Mouse (Mus musculus) lung, postnatal 0 days (tissue): Measurements from ENCODE around the gene Phospho1. TPM values are rescaled to one million over a fixed set of nuclear protein-coding genes. Genes with fewer than 3 reads are reported as not detected.
A peak's percentile ranks its signal among the peaks of the same experiment; 100 is the strongest.

ENCODE experiments used
- ATAC-seq: fragments of 200-750 bp; cut with Nextera tagmentation; 2 replicates; pipeline ENCODE4 v1.8.0; 2017; ENCODE audit warnings: moderate library complexity
- DNase-seq: peaks from one replicate; pipeline ENCODE4 v3.0.0-alpha.2; 2016; ENCODE audit warnings: low spot score
- H3K27ac ChIP-seq: fragments of 300-500 bp; sonication (generic); 2 replicates; pipeline ENCODE4 v1.5.1; 2014; ENCODE audit warnings: antibody characterized with exemption, mild to moderate bottlenecking, low read length, mixed read lengths
- H3K27me3 ChIP-seq: fragments of 300-500 bp; sonication (generic); replicated peaks from 2 replicates; pipeline ENCODE4 v1.6.1; 2014; ENCODE audit warnings: low read length, mixed read lengths; ENCODE audit not compliant: insufficient read depth
- H3K36me3 ChIP-seq: fragments of 300-500 bp; sonication (generic); 2 replicates; pipeline ENCODE4 v1.6.1; 2014; ENCODE audit warnings: low read length, mixed read lengths; ENCODE audit not compliant: insufficient read depth
- H3K4me1 ChIP-seq: fragments of 300-500 bp; sonication (generic); 2 replicates; pipeline ENCODE4 v1.6.1; 2014; ENCODE audit warnings: antibody characterized with exemption, low read depth, low read length, mixed read lengths; ENCODE audit not compliant: insufficient read depth
- H3K4me2 ChIP-seq: fragments of 300-500 bp; sonication (generic); replicated peaks from 2 replicates; pipeline ENCODE4 v1.6.1; 2014; ENCODE audit warnings: low read depth, mild to moderate bottlenecking, low read length, moderate library complexity, mixed read lengths
- H3K4me3 ChIP-seq: fragments of 300-500 bp; sonication (generic); 2 replicates; pipeline ENCODE4 v1.5.1; 2014; ENCODE audit warnings: low read depth, low read length
- H3K9ac ChIP-seq: fragments of 300-500 bp; sonication (generic); replicated peaks from 2 replicates; pipeline ENCODE4 v1.6.1; 2014; ENCODE audit warnings: low read depth, mild to moderate bottlenecking
- H3K9me3 ChIP-seq: fragments of 300-500 bp; sonication (generic); 2 replicates; pipeline ENCODE4 v1.6.1; 2016; ENCODE audit warnings: low read length, mixed read lengths
- CTCF ChIP-seq: IDR thresholded peaks from 2 replicates; pipeline ENCODE4 v1.5.1; 2016; ENCODE audit warnings: antibody characterized with exemption, mild to moderate bottlenecking
- EP300 ChIP-seq: IDR thresholded peaks from 2 replicates; pipeline ENCODE4 v1.6.1; 2016; ENCODE audit warnings: antibody characterized with exemption, mild to moderate bottlenecking, control low read depth
- WGBS: fragments of 180-500 bp; shearing (Covaris S2); extraction: QIAGEN DNeasy Blood & Tissue Kit; methylation state at CpG from one replicate; pipeline ENCODE4 v1.1.7; 2014; 5-methylcytosine and 5-hydroxymethylcytosine counted together
- polyA plus RNA-seq: library from polyadenylated mRNA; unstranded; fragments of >200 nt; fragmentation: Nextera tagmentation; extraction: Ambion mirVana; gene quantifications from 2 replicates; pipeline ENCODE4 v1.2.1, GENCODE M21; 2015

Phospho1 gene
- polyA plus RNA-seq, 1 experiment from 2014 or later, result 1.6 TPM

GRCm38 (mm10) chr11:95843421-95843950 is 19.2 kb downstream of the Phospho1 start:
- DNase-seq (no peak), ATAC-seq (no peak)
- H3K9ac ChIP-seq, result no peak overlapping the region
- TF ChIP-seq EP300, result no peak
- TF ChIP-seq CTCF, result no peak
- peak overlapping the region; percentile 32 for H3K4me2 ChIP-seq
- H3K9me3 ChIP-seq, result no peaks in the 10 kb centered on the region
- no peaks in the 10 kb centered on the region for H3K36me3 ChIP-seq
- WGBS, result 53% methylated on average over 6 of the region's 6 CpGs
- peaks cover 2% of the 10 kb centered on the region; the same call in 1 of the 2 replicates for H3K4me1 ChIP-seq
- no peaks in the 10 kb centered on the region for H3K27me3 ChIP-seq
- H3K27ac ChIP-seq, result peak overlapping the region; percentile 78
- no peak overlapping the region for H3K4me3 ChIP-seq

- 66% methylated on average over 4 of the region's 4 CpGs for WGBS
- TF ChIP-seq EP300 (no peak), CTCF (no peak)
These were observed 20.6 kb downstream of the Phospho1 start for GRCm38 (mm10) chr11:95844935-95845334.

GRCm38 (mm10) chr11:95850898-95851297 is 26.6 kb downstream of the Phospho1 start:
- WGBS, result 81% methylated on average over 2 of the region's 2 CpGs

More at GRCm38 (mm10) chr11:95844935-95845334, 20.6 kb downstream of the Phospho1 start:
- Histone ChIP-seq H3K4me1 (peaks cover 2% of the 10 kb centered on the region; the same call in 1 of the 2 replicates), H3K9me3 (no peaks in the 10 kb centered on the region), H3K27ac (no peak overlapping the region), H3K4me2 (no peak overlapping the region), H3K9ac (no peak overlapping the region), H3K36me3 (no peaks in the 10 kb centered on the region), H3K27me3 (no peaks in the 10 kb centered on the region), H3K4me3 (no peak overlapping the region)
- ATAC-seq (no peak), DNase-seq (no peak)

GRCm38 (mm10) chr11:95853684-95854083 is 29.4 kb downstream of the Phospho1 start:
- no peaks in the 10 kb centered on the region for H3K36me3 ChIP-seq
- ATAC-seq, result no peak
- WGBS, result 40% methylated on average over 5 of the region's 5 CpGs

More at GRCm38 (mm10) chr11:95850898-95851297, 26.6 kb downstream of the Phospho1 start:
- H3K4me1 ChIP-seq, result no peaks in the 10 kb centered on the region
- ATAC-seq, result no peak
- no peaks in the 10 kb centered on the region for H3K9me3 ChIP-seq
- no peak overlapping the region for H3K9ac ChIP-seq
- no peaks in the 10 kb centered on the region for H3K36me3 ChIP-seq
- no peak for DNase-seq
- H3K4me3 ChIP-seq, result no peak overlapping the region
- H3K4me2 ChIP-seq, result no peak overlapping the region
- no peak overlapping the region for H3K27ac ChIP-seq
- no peaks in the 10 kb centered on the region for H3K27me3 ChIP-seq
- TF ChIP-seq CTCF (no peak), EP300 (no peak)

GRCm38 (mm10) chr11:95857306-95857705 is 33.0 kb downstream of the Phospho1 start:
- TF ChIP-seq CTCF, result no peak
- TF ChIP-seq EP300, result no peak
- DNase-seq (no peak), ATAC-seq (no peak)
- no peak overlapping the region for H3K9ac ChIP-seq
- no peak overlapping the region for H3K27ac ChIP-seq
- no peaks in the 10 kb centered on the region for H3K27me3 ChIP-seq
- no peaks in the 10 kb centered on the region for H3K9me3 ChIP-seq
- 0 out of 2 replicates have a peak, but pooled peaks cover 4% of the 10 kb centered on the region for H3K4me1 ChIP-seq
- H3K4me3 ChIP-seq, result no peak overlapping the region
- H3K4me2 ChIP-seq, result no peak overlapping the region
- WGBS, result 76% methylated on average over 4 of the region's 4 CpGs
- no peaks in the 10 kb centered on the region for H3K36me3 ChIP-seq

More at GRCm38 (mm10) chr11:95853684-95854083, 29.4 kb downstream of the Phospho1 start:
- TF ChIP-seq CTCF, result peak; percentile 92
- no peak for TF ChIP-seq EP300
- Histone ChIP-seq H3K27ac (no peak overlapping the region), H3K4me1 (no peaks in the 10 kb centered on the region), H3K9me3 (no peaks in the 10 kb centered on the region), H3K4me3 (no peak overlapping the region), H3K27me3 (no peaks in the 10 kb centered on the region), H3K4me2 (no peak overlapping the region), H3K9ac (no peak overlapping the region)
- peak; percentile 89 for DNase-seq

- peak; percentile 40 for DNase-seq
- Histone ChIP-seq H3K4me2 (peak overlapping the region; percentile 73), H3K4me1 (0 out of 2 replicates have a peak, but pooled peaks cover 4% of the 10 kb centered on the region), H3K4me3 (peak overlapping the region; percentile 75), H3K27me3 (no peaks in the 10 kb centered on the region), H3K9me3 (no peaks in the 10 kb centered on the region), H3K9ac (peak overlapping the region; percentile 55), H3K36me3 (no peaks in the 10 kb centered on the region), H3K27ac (peak overlapping the region; percentile 78)
- WGBS, result 18% methylated on average over 21 of the region's 21 CpGs
- no peak for ATAC-seq
- no peak for TF ChIP-seq CTCF
- TF ChIP-seq EP300, result no peak
These were observed 33.6 kb downstream of the Phospho1 start for GRCm38 (mm10) chr11:95857716-95858527.
